In the genomic region with DNA sequence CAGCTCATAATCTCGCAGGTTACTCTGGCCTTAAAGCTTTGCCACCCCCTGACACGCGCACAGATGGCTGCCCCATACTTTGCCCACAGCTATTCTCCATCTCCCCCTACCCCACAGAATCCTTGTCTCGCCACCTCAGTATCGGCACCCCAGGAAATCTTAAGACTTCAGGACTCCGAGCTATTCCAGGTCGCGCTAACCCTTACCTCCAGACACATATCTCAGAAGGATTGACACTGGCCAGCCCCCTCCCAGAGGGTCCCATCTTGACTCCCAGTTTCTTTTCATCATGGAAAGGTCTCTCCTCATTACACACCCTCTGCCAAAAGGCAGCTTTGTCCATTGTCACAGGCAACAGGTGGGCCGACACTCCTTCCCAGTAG, we compare ENCODE assay signal across 8 mouse cellular contexts. TPM values are rescaled to one million over a fixed set of nuclear protein-coding genes. Genes with fewer than 3 reads are reported as not detected.
DNase-seq lines count a peak whose midpoint lies in the region; ATAC-seq and TF ChIP-seq lines count a peak whose summit lies in the region.

No protein-coding gene starts in this region.

- no peaks in the 10 kb centered on the region for H3K27me3 ChIP-seq in erythroblast, embryonic 14.5 days (ENCODE audit: control insufficient read depth)
- no peaks in the 10 kb centered on the region for H3K27me3 ChIP-seq in testis, adult 2 months (ENCODE audit: control insufficient read depth, insufficient read depth, low read length)
- no peaks in the 10 kb centered on the region for H3K27me3 ChIP-seq in limb, embryonic 13.5 days
- no peaks in the 10 kb centered on the region for H3K27me3 ChIP-seq in stomach, embryonic 16.5 days (ENCODE audit: control insufficient read depth, insufficient read depth, low read length)

- 15% methylated on average over 9 of the region's 9 CpGs for WGBS in limb, embryonic 13.5 days
- 11% methylated on average over 9 of the region's 9 CpGs for whole genome bisulfite sequencing in stomach, embryonic 16.5 days

- H3K4me2 ChIP-seq in limb, embryonic 13.5 days (replicated peaks), result peak overlapping the region; percentile 91
- peak overlapping the region; percentile 86 for H3K4me2 ChIP-seq in stomach, embryonic 16.5 days (ENCODE audit: low read depth, low read length)

- peaks cover 18% of the 10 kb centered on the region for H3K36me3 ChIP-seq in erythroblast, embryonic 14.5 days (ENCODE audit: control insufficient read depth)
- peaks cover 2% of the 10 kb centered on the region for H3K36me3 ChIP-seq in testis, adult 2 months (ENCODE audit: control insufficient read depth, insufficient read depth, low read length)
- peaks cover 9% of the 10 kb centered on the region for H3K36me3 ChIP-seq in limb, embryonic 13.5 days
- no peaks in the 10 kb centered on the region for H3K36me3 ChIP-seq in stomach, embryonic 16.5 days (ENCODE audit: control insufficient read depth, insufficient read depth, low read length)

- peaks cover 20% of the 10 kb centered on the region for H3K4me1 ChIP-seq in erythroblast, embryonic 14.5 days (ENCODE audit: control insufficient read depth)
- H3K4me1 ChIP-seq in testis, adult 2 months (ENCODE audit: control insufficient read depth, insufficient read depth, low read length), result peaks cover 15% of the 10 kb centered on the region
- H3K4me1 ChIP-seq in limb, embryonic 13.5 days, result peaks cover 47% of the 10 kb centered on the region
- H3K4me1 ChIP-seq in stomach, embryonic 16.5 days (ENCODE audit: control insufficient read depth, insufficient read depth, low read length), result peaks cover 45% of the 10 kb centered on the region

- no peaks in the 10 kb centered on the region for H3K9me3 ChIP-seq in erythroblast, embryonic 14.5 days (ENCODE audit: control insufficient read depth, low read length)
- no peaks in the 10 kb centered on the region for H3K9me3 ChIP-seq in limb, embryonic 13.5 days
- no peaks in the 10 kb centered on the region for H3K9me3 ChIP-seq in stomach, embryonic 16.5 days (replicated peaks; ENCODE audit: control insufficient read depth, low read length)

- no peak for DNase-seq in testis, postnatal 10 days (ENCODE audit: low spot score)
- DNase-seq in layer of hippocampus, postnatal 36 days, result no peak
- no peak for DNase-seq in layer of hippocampus, adult 11-12 months (ENCODE audit: low spot score)

- peak overlapping the region; percentile 95 for H3K27ac ChIP-seq in testis, adult 2 months (ENCODE audit: control insufficient read depth, insufficient read depth, low read depth, low read length)
- H3K27ac ChIP-seq in limb, embryonic 13.5 days, result no peak overlapping the region
- peak overlapping the region; percentile 67; the same call in 1 of the 2 replicates for H3K27ac ChIP-seq in stomach, embryonic 16.5 days (ENCODE audit: low read length)

- no peak for TF ChIP-seq CTCF in testis, adult 2 months (IDR thresholded peaks at IDR 0.05; ENCODE audit: control insufficient read depth, insufficient read depth, insufficient replicate concordance, low read depth, low read length)

- H3K4me3 ChIP-seq in erythroblast, embryonic 14.5 days (replicated peaks), result peak overlapping the region; percentile 82
- H3K4me3 ChIP-seq in testis, adult 2 months (ENCODE audit: control insufficient read depth, low read depth, low read length), result peak overlapping the region; percentile 90
- H3K4me3 ChIP-seq in limb, embryonic 13.5 days, result peak overlapping the region; percentile 85
- H3K4me3 ChIP-seq in stomach, embryonic 16.5 days (replicated peaks; ENCODE audit: low read length), result peak overlapping the region; percentile 91

- no peak for TF ChIP-seq POLR2A in testis, adult 2 months (IDR thresholded peaks at IDR 0.05; ENCODE audit: control insufficient read depth, low read depth, low read length)

- ATAC-seq in erythroblast, adult 5-6 weeks (replicated peaks; ENCODE audit: low FRiP score, poor library complexity, severe bottlenecking), result no peak
- no peak for ATAC-seq in limb, embryonic 13.5 days (ENCODE audit: low FRiP score, low read depth)
- no peak; the same call in 1 of the 2 replicates for ATAC-seq in stomach, embryonic 16.5 days (ENCODE audit: insufficient read depth, low FRiP score)

- peak overlapping the region; percentile 93 for H3K9ac ChIP-seq in limb, embryonic 13.5 days
- peak overlapping the region; percentile 97 for H3K9ac ChIP-seq in stomach, embryonic 16.5 days (ENCODE audit: low read length)

RNA-seq across cellular contexts. Expression of gene Tbc1d10a, which starts 0.7 kb away (rescaled TPM):
- 0.63 and 0.69 TPM in 2 replicates for polyA plus RNA-seq in erythroblast, embryonic 14.5 days (2012)
- 1.7 and 3.5 TPM in 2 replicates for total RNA-seq in erythroblast, adult 5-6 weeks (2015; ENCODE audit: low replicate concordance)
- 0.42 and 1.4 TPM in 2 replicates for total RNA-seq in erythroblast, adult 5-6 weeks (2017; ENCODE audit: low replicate concordance)
- 40.6 and 42.1 TPM in 2 replicates for polyA plus RNA-seq in testis, adult 2 months (2012; rRNA removed)
- 40.2 and 42.3 TPM in 2 replicates for polyA plus RNA-seq in limb, embryonic 13.5 days (2015; fragmentation: Nextera tagmentation; extraction: Ambion mirVana)
- 36.5 and 36.9 TPM in 2 replicates for polyA plus RNA-seq in stomach, embryonic 16.5 days (2015; fragmentation: Nextera tagmentation; extraction: Ambion mirVana)
- 10 to 100 TPM; 28.6 TPM for total RNA-seq in layer of hippocampus, postnatal 36 days (2021)

RNA-seq across cellular contexts. Expression of gene Sf3a1, which starts 27.2 kb away (rescaled TPM):
- polyA plus RNA-seq in erythroblast, embryonic 14.5 days (2012), result 6.6 and 8.0 TPM in 2 replicates
- 12.7 and 19.6 TPM in 2 replicates for total RNA-seq in erythroblast, adult 5-6 weeks (2015; ENCODE audit: low replicate concordance)
- total RNA-seq in erythroblast, adult 5-6 weeks (2017; ENCODE audit: low replicate concordance), result 10.8 and 18.4 TPM in 2 replicates
- polyA plus RNA-seq in testis, adult 2 months (2012; rRNA removed), result 32.9 and 35.1 TPM in 2 replicates
- polyA plus RNA-seq in limb, embryonic 13.5 days (2015; fragmentation: Nextera tagmentation; extraction: Ambion mirVana), result 57.0 and 65.7 TPM in 2 replicates
- polyA plus RNA-seq in stomach, embryonic 16.5 days (2015; fragmentation: Nextera tagmentation; extraction: Ambion mirVana), result 40.5 and 41.4 TPM in 2 replicates
- total RNA-seq in layer of hippocampus, postnatal 36 days (2021), result 10 to 100 TPM; 74.8 to 76.3 TPM

RNA-seq across cellular contexts. Expression of gene Ccdc157, which starts 27.2 kb away (rescaled TPM):
- 0.10 and 0.11 TPM in 2 replicates for polyA plus RNA-seq in erythroblast, embryonic 14.5 days (2012)
- 0.21 and 0.77 TPM in 2 replicates for total RNA-seq in erythroblast, adult 5-6 weeks (2015; ENCODE audit: low replicate concordance)
- 1.0 and 1.3 TPM in 2 replicates for total RNA-seq in erythroblast, adult 5-6 weeks (2017; ENCODE audit: low replicate concordance)
- 46.5 and 48.8 TPM in 2 replicates for polyA plus RNA-seq in testis, adult 2 months (2012; rRNA removed)
- 9.5 and 10.3 TPM in 2 replicates for polyA plus RNA-seq in limb, embryonic 13.5 days (2015; fragmentation: Nextera tagmentation; extraction: Ambion mirVana)
- 5.7 and 5.8 TPM in 2 replicates for polyA plus RNA-seq in stomach, embryonic 16.5 days (2015; fragmentation: Nextera tagmentation; extraction: Ambion mirVana)
- 10 to 100 TPM; 10.1 to 12.0 TPM for total RNA-seq in layer of hippocampus, postnatal 36 days (2021)

RNA-seq across cellular contexts. Expression of gene Castor1, which starts 30.7 kb away (rescaled TPM):
- 0.18 and 0.26 TPM in 2 replicates for polyA plus RNA-seq in erythroblast, embryonic 14.5 days (2012)
- total RNA-seq in erythroblast, adult 5-6 weeks (2015; ENCODE audit: low replicate concordance), result not detected in 2 replicates
- total RNA-seq in erythroblast, adult 5-6 weeks (2017; ENCODE audit: low replicate concordance), result not detected in 2 replicates
- polyA plus RNA-seq in testis, adult 2 months (2012; rRNA removed), result 7.6 and 7.7 TPM in 2 replicates
- 4.5 and 4.7 TPM in 2 replicates for polyA plus RNA-seq in limb, embryonic 13.5 days (2015; fragmentation: Nextera tagmentation; extraction: Ambion mirVana)
- 6.0 and 8.7 TPM in 2 replicates for polyA plus RNA-seq in stomach, embryonic 16.5 days (2015; fragmentation: Nextera tagmentation; extraction: Ambion mirVana)
- 1 to 10 TPM; 2.9 to 4.8 TPM for total RNA-seq in layer of hippocampus, postnatal 36 days (2021)

RNA-seq across cellular contexts. Expression of gene Osm, which starts 48.9 kb away (rescaled TPM):
- 0.41 and 0.44 TPM in 2 replicates for polyA plus RNA-seq in erythroblast, embryonic 14.5 days (2012)
- 2.1 and 4.4 TPM in 2 replicates for total RNA-seq in erythroblast, adult 5-6 weeks (2015; ENCODE audit: low replicate concordance)
- 2.1 and 6.4 TPM in 2 replicates for total RNA-seq in erythroblast, adult 5-6 weeks (2017; ENCODE audit: low replicate concordance)
- not detected in 2 replicates for polyA plus RNA-seq in testis, adult 2 months (2012; rRNA removed)
- 0.06 TPM in 1 of 2 replicates, not detected in the other for polyA plus RNA-seq in limb, embryonic 13.5 days (2015; fragmentation: Nextera tagmentation; extraction: Ambion mirVana)
- polyA plus RNA-seq in stomach, embryonic 16.5 days (2015; fragmentation: Nextera tagmentation; extraction: Ambion mirVana), result 0.14 and 0.32 TPM in 2 replicates
- not detected for total RNA-seq in layer of hippocampus, postnatal 36 days (2021)

Comparison
In these comparisons a context has a peak if more than half of its experiments do, and no peak if none do; other contexts are left out.
1. RNA of gene Tbc1d10a, which starts 0.7 kb away (polyA plus RNA-seq): 40.2 to 42.3 TPM in limb, embryonic 13.5 days, 40.6 to 42.1 TPM in testis, adult 2 months and 36.5 to 36.9 TPM in stomach, embryonic 16.5 days; 0.63 to 0.69 TPM in erythroblast, embryonic 14.5 days; every median in the first group is over 10 times any median in the second.
2. Peak in every context shown above with its lines, with median percentiles within 50 percentile points of each other: H3K4me3 ChIP-seq.